Comparison of ENCODE assay signal across 1 mouse cellular context in genomic region chr9:110448857-110449617, GRCm38 (mm10).
TF ChIP-seq lines count a peak whose summit lies in the region.

No protein-coding gene starts in this region.

TF ChIP-seq in CH12.LX, 34 proteins besides CTCF, POLR2A, EP300 and RAD21:
- TF ChIP-seq UBTF (IDR thresholded peaks at IDR 0.05; ENCODE audit: low read depth, low read length) (no peak), MEF2A (IDR thresholded peaks at IDR 0.05; ENCODE audit: borderline replicate concordance, low read depth, low read length) (no peak), KAT2A (IDR thresholded peaks at IDR 0.05; ENCODE audit: insufficient replicate concordance, low read length) (no peak), ETS1 (conservative IDR thresholded peaks at IDR 0.05; ENCODE audit: low read depth, low read length) (no peak), ZC3H11A (IDR thresholded peaks at IDR 0.05; ENCODE audit: low read depth, low read length) (peak; percentile 16; the same call in 1 of the 2 replicates), NRF1 (IDR thresholded peaks at IDR 0.05; ENCODE audit: low read depth, low read length) (peak; percentile 81), CHD2 (IDR thresholded peaks at IDR 0.05; ENCODE audit: low read length) (no peak), ZKSCAN1 (IDR thresholded peaks at IDR 0.05; ENCODE audit: borderline replicate concordance, low read depth, low read length) (no peak), HCFC1 (IDR thresholded peaks at IDR 0.05; ENCODE audit: low read depth, low read length) (no peak), E2F4 (IDR thresholded peaks at IDR 0.05; ENCODE audit: insufficient replicate concordance, low read depth, low read length) (no peak), ZMIZ1 (IDR thresholded peaks at IDR 0.05; ENCODE audit: low read depth, low read length) (no peak), IRF4 (IDR thresholded peaks at IDR 0.05; ENCODE audit: low read depth, low read length) (0 out of 2 replicates have a peak, but pooled peaks have one; percentile 52), SMC3 (IDR thresholded peaks at IDR 0.05; ENCODE audit: low read depth, low read length) (peak; percentile 92), BHLHE40 (IDR thresholded peaks at IDR 0.05; ENCODE audit: low read depth, low read length) (peak; percentile 37; the same call in 1 of the 2 replicates), RCOR1 (conservative IDR thresholded peaks at IDR 0.05; ENCODE audit: low read depth, low read length) (no peak), NELFE (IDR thresholded peaks at IDR 0.05; ENCODE audit: low read depth, low read length) (no peak), MAX (IDR thresholded peaks at IDR 0.05; ENCODE audit: low read length) (no peak), JUND (conservative IDR thresholded peaks at IDR 0.05; ENCODE audit: low read depth, low read length) (no peak), TBP (conservative IDR thresholded peaks at IDR 0.05; ENCODE audit: low read depth, low read length) (no peak), SIN3A (IDR thresholded peaks at IDR 0.05; ENCODE audit: low read length) (no peak), GABPA (IDR thresholded peaks at IDR 0.05; ENCODE audit: insufficient replicate concordance, low read depth, low read length) (no peak), CHD1 (IDR thresholded peaks at IDR 0.05; ENCODE audit: low read depth, low read length) (no peak), PAX5 (IDR thresholded peaks at IDR 0.05; ENCODE audit: low read length) (no peak)
TF ChIP-seq in CH12.LX: peak in this region for 5.
